Mouse (Mus musculus) bone marrow macrophage, adult 2 months (primary cell): Measurements from ENCODE around the gene Slc24a3.

Experiments used
- CTCF ChIP-seq: IDR thresholded peaks from 2 replicates; pipeline ENCODE4 v1.5.1; 2012; ENCODE audit warnings: low read depth, mild to moderate bottlenecking, low read length, moderate library complexity
- POLR2A ChIP-seq: IDR thresholded peaks from 2 replicates; pipeline ENCODE4 v1.6.1; 2012; ENCODE audit warnings: mild to moderate bottlenecking, low read depth, low read length, borderline replicate concordance

DNA sequence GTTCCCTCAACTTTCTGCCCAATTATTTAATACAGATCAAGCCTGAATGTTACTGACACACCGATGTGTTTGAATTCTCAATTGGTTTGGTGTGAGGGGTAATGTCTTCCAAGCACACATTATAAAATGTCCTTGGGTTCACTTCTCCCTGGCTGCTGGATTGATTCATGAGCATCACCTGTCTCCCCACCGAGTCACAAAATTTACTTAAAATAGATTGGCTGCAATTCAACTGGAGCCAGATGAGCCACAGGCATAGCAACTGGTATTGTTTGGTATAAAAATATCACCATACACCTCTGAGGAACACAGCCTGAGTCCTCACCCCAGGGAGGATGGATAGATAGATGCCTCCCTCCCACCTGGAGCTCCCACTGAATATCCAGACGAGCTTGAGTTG, 404.4 kb downstream of the Slc24a3 start:
- TF ChIP-seq POLR2A (no peak), CTCF (no peak)
